Mouse (Mus musculus) C2C12 (cell line): ENCODE results near the gene Kcnt2. TPM values are rescaled to one million over a fixed set of nuclear protein-coding genes. Genes with fewer than 3 reads are reported as not detected.

ENCODE experiments used
- H3K27me3 ChIP-seq: one replicate; pipeline ENCODE4 v1.6.1; 2011; ENCODE audit not compliant: control insufficient read depth, insufficient read depth, insufficient read length
- H3K36me3 ChIP-seq: one replicate; pipeline ENCODE4 v1.6.1; 2011; ENCODE audit not compliant: control insufficient read depth, insufficient read depth
- H3K4me3 ChIP-seq: one replicate; pipeline ENCODE4 v1.5.1; 2011; ENCODE audit warnings: mild to moderate bottlenecking, control low read depth; ENCODE audit not compliant: poor library complexity, insufficient read depth, severe bottlenecking
- H3K79me2 ChIP-seq: one replicate; pipeline ENCODE4 v1.6.1; 2011; ENCODE audit not compliant: control insufficient read depth, insufficient read depth
- H3K79me3 ChIP-seq: one replicate; pipeline ENCODE4 v1.6.1; 2011; ENCODE audit warnings: low read depth, control low read depth
- H3ac ChIP-seq: one replicate; pipeline ENCODE3; 2011; ENCODE audit warnings: low read depth; ENCODE audit not compliant: control insufficient read depth, insufficient read length
- CEBPB ChIP-seq: IDR thresholded peaks from one replicate; pipeline ENCODE4 v1.6.1; 2011; ENCODE audit warnings: low read depth, mild to moderate bottlenecking, control low read depth, moderate library complexity
- CTCF ChIP-seq: IDR thresholded peaks from one replicate; pipeline ENCODE4 v1.5.1; 2011; ENCODE audit not compliant: control insufficient read depth, insufficient read depth, insufficient read length
- FOSL1 ChIP-seq: IDR thresholded peaks from one replicate; pipeline ENCODE4 v1.8.0; 2011; ENCODE audit warnings: mild to moderate bottlenecking, low read length; ENCODE audit not compliant: poor library complexity, insufficient read depth, severe bottlenecking
- MAX ChIP-seq: IDR thresholded peaks from one replicate; pipeline ENCODE4 v1.6.1; 2011; ENCODE audit warnings: mild to moderate bottlenecking, control low read depth
- MYOD1 ChIP-seq: IDR thresholded peaks from one replicate; pipeline ENCODE4 v1.6.1; 2011; ENCODE audit warnings: low read depth; ENCODE audit not compliant: control insufficient read depth, insufficient read length
- MYOG ChIP-seq: IDR thresholded peaks from one replicate; pipeline ENCODE4 v1.6.1; 2011; ENCODE audit not compliant: control insufficient read depth, insufficient read length; ENCODE audit errors: extremely low read depth
- USF1 ChIP-seq: IDR thresholded peaks from one replicate; pipeline ENCODE4 v1.6.1; 2011; ENCODE audit warnings: low read depth, mild to moderate bottlenecking, control low read depth, moderate library complexity
- polyA plus RNA-seq: library from polyadenylated mRNA; unstranded; fragments of >200 nt; fragmentation: generic; extraction: Trizol; gene quantifications from one replicate; pipeline ENCODE4 v1.2.1, GENCODE M21; 2012; ENCODE audit warnings: missing spikeins

Gene Kcnt2
- polyA plus RNA-seq, 1 experiment = 0.01 TPM

- no peak overlapping the region for H3K4me3 ChIP-seq
- no peaks in the 10 kb centered on the region for H3K79me2 ChIP-seq
- TF ChIP-seq CTCF = no peak
- no peak for TF ChIP-seq FOSL1
- no peak for TF ChIP-seq CEBPB
- TF ChIP-seq MYOD1 = no peak
- TF ChIP-seq MYOG = no peak
- no peak for TF ChIP-seq MAX
- TF ChIP-seq USF1 = no peak
- H3K79me3 ChIP-seq = no peaks in the 10 kb centered on the region
- no peak overlapping the region for H3ac ChIP-seq
- no peaks in the 10 kb centered on the region for H3K27me3 ChIP-seq
- H3K36me3 ChIP-seq = no peaks in the 10 kb centered on the region
These were observed 222.4 kb downstream of the Kcnt2 start for GRCm38 (mm10) chr1:140468315-140468714.

GRCm38 (mm10) chr1:140469586-140469985 lies 223.6 kb downstream of the Kcnt2 start:
- Histone ChIP-seq H3K79me3 (no peaks in the 10 kb centered on the region), H3ac (no peak overlapping the region), H3K4me3 (no peak overlapping the region), H3K27me3 (no peaks in the 10 kb centered on the region), H3K79me2 (no peaks in the 10 kb centered on the region), H3K36me3 (no peaks in the 10 kb centered on the region)
- no peak for TF ChIP-seq MAX
- no peak for TF ChIP-seq CEBPB
- no peak for TF ChIP-seq CTCF
- no peak for TF ChIP-seq MYOG
- TF ChIP-seq USF1 = no peak
- no peak for TF ChIP-seq FOSL1
- TF ChIP-seq MYOD1 = no peak

DNA sequence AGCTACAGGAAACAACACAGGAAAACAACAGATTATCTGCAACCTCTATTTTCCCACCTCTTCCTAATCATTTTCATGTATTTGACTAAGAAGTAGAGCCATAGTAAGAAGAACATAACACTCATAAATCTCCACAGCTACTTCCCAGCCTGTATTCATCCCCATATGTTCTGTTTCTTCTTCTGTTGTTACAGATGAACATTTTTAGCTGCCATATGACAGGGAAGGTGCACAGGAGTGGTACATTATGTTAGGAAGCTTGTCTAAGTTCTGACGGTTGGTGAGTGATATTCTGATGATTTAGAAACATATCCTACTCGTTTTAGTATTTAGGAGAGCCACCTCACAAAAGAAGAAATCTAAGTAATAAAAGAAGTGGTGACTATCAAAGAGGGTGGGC lies 231.0 kb downstream of the Kcnt2 start:
- TF ChIP-seq CEBPB (no peak), USF1 (no peak), FOSL1 (no peak), CTCF (no peak), MYOD1 (no peak), MAX (no peak), MYOG (no peak)
- no peak overlapping the region for H3ac ChIP-seq
- no peaks in the 10 kb centered on the region for H3K79me3 ChIP-seq
- no peaks in the 10 kb centered on the region for H3K36me3 ChIP-seq
- no peaks in the 10 kb centered on the region for H3K79me2 ChIP-seq
- no peak overlapping the region for H3K4me3 ChIP-seq
- H3K27me3 ChIP-seq = no peaks in the 10 kb centered on the region

- no peaks in the 10 kb centered on the region for H3K36me3 ChIP-seq
- no peaks in the 10 kb centered on the region for H3K79me3 ChIP-seq
- H3K79me2 ChIP-seq = no peaks in the 10 kb centered on the region
These were observed 238.1 kb downstream of the Kcnt2 start for GRCm38 (mm10) chr1:140484016-140484415.

GRCm38 (mm10) chr1:140489816-140490215 lies 243.9 kb downstream of the Kcnt2 start:
- no peak for TF ChIP-seq FOSL1
- no peak for TF ChIP-seq CTCF
- TF ChIP-seq CEBPB = no peak

More at GRCm38 (mm10) chr1:140484016-140484415, 238.1 kb downstream of the Kcnt2 start:
- no peak overlapping the region for H3K4me3 ChIP-seq
- TF ChIP-seq CEBPB (no peak), USF1 (no peak), MAX (no peak)
- no peak overlapping the region for H3ac ChIP-seq
- no peaks in the 10 kb centered on the region for H3K27me3 ChIP-seq

GRCm38 (mm10) chr1:140491406-140491805 lies 245.4 kb downstream of the Kcnt2 start:
- Histone ChIP-seq H3K36me3 (no peaks in the 10 kb centered on the region), H3K4me3 (no peak overlapping the region), H3K79me2 (no peaks in the 10 kb centered on the region), H3K79me3 (no peaks in the 10 kb centered on the region), H3ac (no peak overlapping the region), H3K27me3 (no peaks in the 10 kb centered on the region)
- TF ChIP-seq MYOG (no peak), MAX (no peak), FOSL1 (no peak), CTCF (no peak), USF1 (no peak), CEBPB (no peak), MYOD1 (no peak)

More at GRCm38 (mm10) chr1:140489816-140490215, 243.9 kb downstream of the Kcnt2 start:
- H3K36me3 ChIP-seq = no peaks in the 10 kb centered on the region
- no peak overlapping the region for H3K4me3 ChIP-seq
- no peak overlapping the region for H3ac ChIP-seq
- no peaks in the 10 kb centered on the region for H3K79me3 ChIP-seq
- H3K79me2 ChIP-seq = no peaks in the 10 kb centered on the region
- no peaks in the 10 kb centered on the region for H3K27me3 ChIP-seq

DNA sequence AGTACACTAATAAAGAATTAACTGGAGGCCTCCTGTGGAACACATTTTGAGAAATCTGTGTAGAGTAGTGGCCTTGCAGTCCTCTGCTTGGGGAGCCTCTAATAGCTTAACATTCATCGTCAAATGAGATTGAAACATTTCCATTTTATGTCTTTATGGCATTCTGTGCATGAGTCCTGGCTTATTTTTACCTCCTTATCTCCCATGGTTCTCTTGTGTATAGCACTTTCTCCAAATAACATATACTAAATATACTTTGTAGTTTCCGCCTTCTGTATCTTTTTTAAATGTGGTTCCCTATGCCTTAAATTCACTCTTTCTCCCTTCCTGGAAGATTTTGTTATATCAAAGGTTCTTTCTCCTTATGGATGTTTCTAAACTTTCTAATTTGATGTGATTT lies 246.3 kb downstream of the Kcnt2 start:
- Histone ChIP-seq H3ac (no peak overlapping the region), H3K4me3 (no peak overlapping the region), H3K79me2 (no peaks in the 10 kb centered on the region), H3K79me3 (no peaks in the 10 kb centered on the region), H3K27me3 (no peaks in the 10 kb centered on the region), H3K36me3 (no peaks in the 10 kb centered on the region)
- TF ChIP-seq CEBPB (no peak), USF1 (no peak), CTCF (no peak), FOSL1 (no peak), MYOG (no peak), MAX (no peak), MYOD1 (no peak)
